Mouse (Mus musculus) bone marrow macrophage, adult 2 months (primary cell): Measurements from ENCODE around the gene Gm21961.

ENCODE experiments used
- CTCF ChIP-seq: IDR thresholded peaks from 2 replicates; pipeline ENCODE4 v1.5.1; 2012; ENCODE audit warnings: low read depth, mild to moderate bottlenecking, low read length, moderate library complexity
- POLR2A ChIP-seq: IDR thresholded peaks from 2 replicates; pipeline ENCODE4 v1.6.1; 2012; ENCODE audit warnings: mild to moderate bottlenecking, low read depth, low read length, borderline replicate concordance

- TF ChIP-seq CTCF (no peak), POLR2A (no peak)
These were observed 3.3 kb upstream of the Gm21961 start for GRCm38 (mm10) chr15:65017971-65018370.
